Mouse (Mus musculus) gastrocnemius, postnatal 36 days (tissue): ENCODE measurements around the gene Chit1. TPM values are rescaled to one million over a fixed set of nuclear protein-coding genes. Genes with fewer than 3 reads are reported as not detected.
A peak's percentile ranks its signal among the peaks of the same experiment; 100 is the strongest.

Source experiments
- DNase-seq, 2 experiments: peaks; one replicate each; pipeline ENCODE4 v3.0.0; 2022
- intact Hi-C: fragments of 180-260 bp; cut with DNase I; formaldehyde crosslinking; loops from one replicate; pipeline ENCODE4 v1.15.1; 2025
- total RNA-seq, 2 experiments: library from RNA; stranded (reverse); gene quantifications; 2 replicates each; pipeline ENCODE4 v1.2.3; 2021

Chit1 gene
- total RNA-seq, 2 experiments from 2014 or later: not detected

DNA sequence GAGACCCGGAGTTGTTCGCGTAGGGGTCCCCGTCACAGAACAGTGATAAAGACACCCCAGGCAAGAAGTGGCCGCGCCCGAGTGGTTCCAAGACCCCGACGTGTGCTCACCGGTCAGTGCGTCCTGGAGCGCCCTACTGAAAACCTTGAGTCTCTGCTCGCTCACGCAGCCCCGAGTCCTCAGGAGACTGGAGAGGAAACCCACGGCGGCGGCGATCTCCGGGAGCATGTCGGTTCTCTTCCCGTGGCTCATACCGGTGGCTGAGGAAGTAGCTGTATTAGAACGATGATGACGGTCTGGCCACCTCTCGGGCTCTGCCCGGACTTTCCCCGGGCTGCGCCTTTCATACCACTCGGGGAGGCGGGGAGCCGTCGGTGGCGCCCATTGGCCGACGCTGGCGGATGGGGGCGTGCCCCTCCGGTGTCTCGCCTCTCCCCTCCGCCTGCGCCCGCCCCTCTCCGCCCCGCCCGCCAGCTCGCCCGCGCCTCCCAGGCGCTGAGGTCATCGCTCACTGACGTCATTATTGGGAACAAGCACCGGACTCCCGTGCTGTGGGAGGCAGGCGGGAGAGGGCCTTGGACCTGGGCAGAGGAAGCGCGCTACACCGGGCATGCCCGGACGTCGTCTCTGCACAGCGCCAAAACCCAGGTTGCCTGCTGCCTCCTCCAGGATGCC lies 32.1 kb upstream of the Chit1 start, which contains the start of gene Btg2:
Gene Btg2 (minus strand): TSS at position 319 of the 675 bp plus-strand sequence.
- intact Hi-C loops: loop anchor here (2.0 kb wide), 1 partner anchor 14 kb away; no protein-coding TSS in a partner anchor
- peak; percentile 96 to 97 for DNase-seq

DNA sequence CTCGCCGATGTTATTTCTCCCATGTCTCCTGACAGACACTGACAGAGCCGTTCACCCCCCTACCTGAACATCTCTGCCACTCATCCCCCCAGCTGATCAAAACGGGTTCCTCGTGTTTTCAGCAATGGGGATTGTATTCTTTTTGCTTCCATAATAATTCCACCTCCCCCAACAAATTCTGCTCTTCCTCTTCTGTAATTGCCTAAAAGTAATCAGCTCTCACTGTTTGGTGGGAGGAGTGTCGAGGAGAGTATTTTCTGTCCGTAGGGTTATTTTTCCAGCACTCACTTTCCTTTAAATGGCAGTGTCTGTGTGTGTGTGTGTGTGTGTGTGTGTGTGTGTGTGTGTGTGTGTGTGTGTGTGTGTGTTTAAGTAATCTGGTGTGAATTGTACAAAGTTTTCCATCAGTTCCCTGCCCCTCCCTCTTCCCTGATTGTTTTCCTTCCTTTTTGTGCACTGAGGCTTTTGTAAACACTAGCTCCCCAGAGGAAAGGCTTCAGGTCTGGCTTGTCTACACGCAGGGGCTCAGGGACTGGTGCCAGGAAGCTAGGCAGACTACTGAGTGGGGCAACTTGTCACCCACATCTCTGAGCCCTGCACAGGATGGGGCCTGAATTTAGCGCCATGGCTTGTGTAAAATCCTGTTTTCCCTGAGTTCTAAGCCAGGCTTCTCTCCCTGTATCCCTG lies 31.4 kb upstream of the Chit1 start:
- intact Hi-C loops: loop anchor here (2.0 kb wide), 1 partner anchor 13 kb away; no protein-coding TSS in a partner anchor
- peak in 1 of 2 experiments; percentile 50 for DNase-seq

- intact Hi-C loops: no loop called here
- DNase-seq: no peak
These were observed 30.6 kb upstream of the Chit1 start for GRCm38 (mm10) chr1:134080406-134080805.

- intact Hi-C loops: no loop called here
- no peak for DNase-seq
These were observed 30.1 kb upstream of the Chit1 start for GRCm38 (mm10) chr1:134080881-134081450.

DNA sequence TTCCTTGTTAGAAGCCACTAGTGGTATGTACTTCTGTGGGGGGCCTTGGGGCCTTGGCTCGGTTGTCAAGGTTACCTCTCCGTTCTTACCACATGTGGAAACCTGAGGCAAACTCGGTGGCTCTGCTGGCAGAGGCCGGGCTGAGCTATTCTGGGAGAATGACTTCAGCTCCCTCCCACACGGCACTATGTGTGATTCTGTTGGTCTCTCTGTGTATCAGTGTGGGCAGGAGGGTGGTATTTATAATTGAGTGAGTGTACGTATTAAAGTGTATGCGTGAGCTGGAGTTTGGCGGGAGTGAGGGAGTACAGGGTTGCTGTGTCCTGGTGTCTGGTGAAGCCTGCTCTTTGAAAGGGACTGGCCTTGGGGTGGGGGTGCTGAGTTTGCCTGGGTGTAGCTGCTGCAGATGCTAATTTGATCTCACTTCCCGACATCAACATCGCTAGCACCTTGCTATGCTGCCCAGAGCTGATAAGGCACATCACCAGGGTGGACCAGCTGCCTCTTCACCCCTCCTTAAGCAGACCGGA lies 28.0 kb upstream of the Chit1 start:
- intact Hi-C loops: no loop called here
- DNase-seq: peak in 1 of 2 experiments; percentile 45

GRCm38 (mm10) chr1:134083676-134084075 lies 27.4 kb upstream of the Chit1 start:
- intact Hi-C loops: no loop called here
- DNase-seq: no peak

- intact Hi-C loops: no loop called here
- DNase-seq: no peak
These were observed 26.9 kb upstream of the Chit1 start for GRCm38 (mm10) chr1:134084128-134084527.

DNA sequence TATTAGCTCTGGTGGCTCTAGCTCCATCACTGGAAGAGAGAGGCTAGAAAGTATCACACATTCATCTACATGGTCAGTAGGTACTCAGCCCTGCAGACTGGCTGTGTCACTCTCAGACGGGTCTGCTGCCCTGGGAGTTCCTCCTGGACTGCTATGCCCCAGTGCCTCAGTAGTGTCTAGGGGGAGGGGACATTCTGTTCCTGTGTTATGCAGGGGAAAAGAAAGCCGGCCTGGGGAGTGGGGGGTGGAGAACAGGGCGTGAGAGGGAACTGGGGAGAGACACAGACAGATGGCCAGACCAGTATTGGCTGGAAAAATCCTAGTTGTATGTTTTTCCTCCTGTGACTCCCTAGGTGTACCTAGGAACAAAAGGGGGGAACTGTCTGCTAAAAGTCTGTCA lies 25.0 kb upstream of the Chit1 start:
- no peak for DNase-seq
- intact Hi-C loops: no loop called here

- intact Hi-C loops: no loop called here
- peak; percentile 60 to 73 for DNase-seq
These were observed 24.1 kb upstream of the Chit1 start for GRCm38 (mm10) chr1:134086811-134087398.

DNA sequence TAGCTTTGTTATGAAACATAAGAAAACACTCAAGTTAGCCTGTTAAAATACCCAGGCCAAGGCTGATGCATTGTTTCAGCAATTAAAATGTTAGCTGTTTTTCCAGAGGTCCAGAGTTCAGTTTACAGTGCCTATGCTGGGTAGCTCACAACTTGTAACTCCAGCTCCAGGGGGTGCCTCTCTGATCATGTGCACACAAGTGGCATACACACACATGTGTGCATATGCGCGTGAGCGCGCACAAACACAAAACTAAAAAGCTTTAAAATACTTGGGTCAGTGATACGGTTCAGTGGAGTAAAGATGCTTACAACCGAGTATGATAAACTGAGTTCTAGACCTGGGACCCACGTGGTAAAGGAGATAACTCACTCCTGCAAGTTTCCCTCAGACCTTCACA lies 22.0 kb upstream of the Chit1 start:
- intact Hi-C loops: no loop called here
- DNase-seq: no peak

- intact Hi-C loops: loop anchor here (2.0 kb wide), 1 partner anchor 13 kb away; the partner anchor contains the start of gene Btg2
- DNase-seq: no peak
These were observed 19.2 kb upstream of the Chit1 start for GRCm38 (mm10) chr1:134091851-134092250.

GRCm38 (mm10) chr1:134092368-134092767 lies 18.7 kb upstream of the Chit1 start:
- no peak for DNase-seq
- intact Hi-C loops: loop anchor here (2.0 kb wide), 1 partner anchor 14 kb away; the partner anchor contains the start of gene Btg2

DNA sequence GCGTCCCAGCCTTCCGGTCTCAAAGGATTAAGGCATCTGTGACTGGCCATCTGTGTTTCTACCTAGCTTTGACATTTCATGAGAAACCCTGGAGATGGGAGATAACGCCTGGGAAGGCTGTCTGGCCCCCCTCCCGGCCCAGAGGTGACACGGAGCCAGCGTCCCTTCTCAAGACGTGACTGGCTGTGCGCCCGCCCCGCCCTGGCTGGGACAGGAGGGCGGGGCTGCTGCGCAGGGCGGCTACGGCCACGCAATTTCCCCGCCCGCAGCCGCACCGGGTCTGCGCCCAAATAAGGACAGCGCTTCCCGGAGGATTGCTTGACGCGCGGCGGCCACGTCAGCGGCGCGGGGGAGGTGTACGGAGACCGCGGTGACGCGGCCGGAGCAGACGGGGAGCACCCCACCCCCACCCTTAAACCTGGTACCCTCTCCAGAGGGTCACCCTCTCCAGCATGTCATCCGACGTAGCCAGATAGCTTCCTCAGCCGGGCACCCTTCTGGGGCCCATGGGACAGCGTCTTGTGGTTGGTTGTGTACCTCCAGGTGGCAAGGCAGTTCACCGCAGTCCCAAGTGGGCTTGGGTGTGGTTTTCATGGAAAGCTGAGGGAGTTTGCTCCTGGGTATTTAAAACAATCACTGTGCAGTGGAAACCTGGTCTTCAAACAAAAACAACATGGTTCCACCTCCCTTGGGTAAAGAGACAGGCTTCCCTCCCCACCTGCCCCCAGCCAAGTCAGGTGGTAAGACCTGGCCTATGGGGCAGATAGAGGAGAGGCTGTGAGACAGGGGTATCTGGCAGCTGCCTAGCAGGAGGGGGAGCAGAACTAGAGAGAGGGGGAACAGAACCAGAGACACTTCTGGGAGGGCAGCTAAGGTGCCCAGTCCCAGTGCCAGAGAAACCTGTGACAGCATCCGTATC lies 17.9 kb upstream of the Chit1 start:
- intact Hi-C loops: loop anchor here (2.0 kb wide), 1 partner anchor 14 kb away; the partner anchor contains the start of gene Btg2
- peak; percentile 91 to 96 for DNase-seq

GRCm38 (mm10) chr1:134093771-134094526 lies 17.1 kb upstream of the Chit1 start:
- intact Hi-C loops: loop anchor here (2.0 kb wide), 1 partner anchor 15 kb away; the partner anchor contains the start of gene Btg2
- no peak for DNase-seq

GRCm38 (mm10) chr1:134095033-134095612 lies 15.9 kb upstream of the Chit1 start:
- intact Hi-C loops: no loop called here
- DNase-seq: no peak

GRCm38 (mm10) chr1:134095721-134096120 lies 15.3 kb upstream of the Chit1 start:
- DNase-seq: no peak
- intact Hi-C loops: no loop called here

- no peak for DNase-seq
- intact Hi-C loops: no loop called here
These were observed 14.6 kb upstream of the Chit1 start for GRCm38 (mm10) chr1:134096264-134096934.
